ENCODE assay signal across 15 mouse cellular contexts in the genomic region with DNA sequence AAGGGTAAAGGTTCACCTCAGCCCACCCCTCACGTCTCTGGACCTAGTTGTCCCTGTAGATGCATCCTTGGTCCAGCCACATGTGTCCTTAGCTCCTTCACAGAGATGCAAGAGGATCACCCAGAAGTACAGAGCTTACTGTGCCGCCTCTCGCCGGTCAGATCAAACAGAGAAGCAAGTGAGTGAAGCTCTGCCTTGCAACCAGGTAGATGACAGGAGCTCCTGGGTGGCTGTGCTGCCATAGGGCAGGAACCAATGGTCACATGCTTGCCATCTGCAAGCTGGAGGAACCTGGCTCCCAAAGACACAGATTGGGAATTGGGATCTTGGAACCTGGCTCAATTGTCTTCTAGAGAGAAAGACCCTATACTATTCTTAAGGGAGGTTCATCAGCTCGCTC. TPM values are rescaled to one million over a fixed set of nuclear protein-coding genes. Genes with fewer than 3 reads are reported as not detected.
A peak's percentile ranks its signal among the peaks of the same experiment; 100 is the strongest.
DNase-seq lines count a peak whose midpoint lies in the region; ATAC-seq and TF ChIP-seq lines count a peak whose summit lies in the region.
"Had no signal": no experiment of that assay in that cellular context is flagged by ENCODE, and none has a peak within 500 bp of the region (broad histone marks: within the 10 kb centered on the region; RNA-seq: fewer than 3 reads in every experiment).

No protein-coding gene starts in this region.

- peak overlapping the region; percentile 82 for H3K4me2 ChIP-seq in hindbrain, embryonic 12.5 days (replicated peaks)
- no peak overlapping the region for H3K4me2 ChIP-seq in hindbrain, embryonic 11.5 days (replicated peaks; ENCODE audit: low read depth, low read length)
- peak overlapping the region; percentile 84 for H3K4me2 ChIP-seq in forebrain, postnatal 0 days (ENCODE audit: low read depth)
- H3K4me2 ChIP-seq in neural tube, embryonic 12.5 days (replicated peaks) = peak overlapping the region; percentile 89; the same call in 1 of the 2 replicates

- H3K4me3 ChIP-seq in hindbrain, embryonic 12.5 days = no peak overlapping the region
- no peak overlapping the region for H3K4me3 ChIP-seq in hindbrain, embryonic 11.5 days (ENCODE audit: low read depth, low read length)
- H3K4me3 ChIP-seq in forebrain, postnatal 0 days (ENCODE audit: low read depth, low read length) = peak overlapping the region; percentile 93; the same call in 1 of the 2 replicates
- no peak overlapping the region for H3K4me3 ChIP-seq in neural tube, embryonic 12.5 days
- H3K4me3 ChIP-seq: erythroblast, embryonic 14.5 days had no signal

- H3K9me3 ChIP-seq in hindbrain, embryonic 12.5 days (replicated peaks) = no peaks in the 10 kb centered on the region
- H3K9me3 ChIP-seq in hindbrain, embryonic 11.5 days (ENCODE audit: control insufficient read depth, low read length) = no peaks in the 10 kb centered on the region
- no peaks in the 10 kb centered on the region for H3K9me3 ChIP-seq in forebrain, postnatal 0 days (ENCODE audit: low read length)
- no peaks in the 10 kb centered on the region for H3K9me3 ChIP-seq in neural tube, embryonic 12.5 days
- H3K9me3 ChIP-seq: heart, embryonic 15.5 days; kidney, embryonic 15.5 days; midbrain, embryonic 12.5 days; stomach, embryonic 15.5 days had no signal

- no peak for ATAC-seq in hindbrain, embryonic 12.5 days (ENCODE audit: low FRiP score)
- no peak for ATAC-seq in hindbrain, embryonic 11.5 days (ENCODE audit: low FRiP score)
- no peak for ATAC-seq in forebrain, postnatal 0 days
- no peak for ATAC-seq in neural tube, embryonic 12.5 days (ENCODE audit: low FRiP score, low read depth)
- ATAC-seq in megakaryocyte, adult 5-6 weeks (ENCODE audit: poor library complexity, severe bottlenecking) = no peak

- 86% methylated on average over 5 of the region's 5 CpGs for WGBS in hindbrain, embryonic 12.5 days
- 82% methylated on average over 5 of the region's 5 CpGs for WGBS in hindbrain, embryonic 11.5 days
- 88% methylated on average over 5 of the region's 5 CpGs for WGBS in forebrain, postnatal 0 days
- 92% methylated on average over 5 of the region's 5 CpGs for WGBS in neural tube, embryonic 12.5 days

- no peaks in the 10 kb centered on the region for H3K36me3 ChIP-seq in hindbrain, embryonic 12.5 days
- H3K36me3 ChIP-seq in hindbrain, embryonic 11.5 days (ENCODE audit: control insufficient read depth, insufficient read depth, low read length) = no peaks in the 10 kb centered on the region
- H3K36me3 ChIP-seq in forebrain, postnatal 0 days (ENCODE audit: insufficient read depth) = no peaks in the 10 kb centered on the region
- H3K36me3 ChIP-seq in neural tube, embryonic 12.5 days = no peaks in the 10 kb centered on the region
- H3K36me3 ChIP-seq: heart, embryonic 15.5 days; kidney, embryonic 15.5 days; midbrain, embryonic 12.5 days; stomach, embryonic 15.5 days had no signal

- TF ChIP-seq CTCF in forebrain, postnatal 0 days (IDR thresholded peaks at IDR 0.05; ENCODE audit: low read depth) = no peak

- H3K9ac ChIP-seq in hindbrain, embryonic 12.5 days = no peak overlapping the region
- no peak overlapping the region for H3K9ac ChIP-seq in hindbrain, embryonic 11.5 days (ENCODE audit: low read depth, low read length)
- no peak overlapping the region for H3K9ac ChIP-seq in forebrain, postnatal 0 days
- no peak overlapping the region for H3K9ac ChIP-seq in neural tube, embryonic 12.5 days
- H3K9ac ChIP-seq: kidney, embryonic 15.5 days; stomach, embryonic 15.5 days had no signal

- H3K4me1 ChIP-seq in hindbrain, embryonic 12.5 days = peaks cover 9% of the 10 kb centered on the region
- no peaks in the 10 kb centered on the region for H3K4me1 ChIP-seq in hindbrain, embryonic 11.5 days (replicated peaks; ENCODE audit: control insufficient read depth, insufficient read depth, low read length)
- H3K4me1 ChIP-seq in forebrain, postnatal 0 days (ENCODE audit: insufficient read depth) = peaks cover 16% of the 10 kb centered on the region; the same call in 1 of the 2 replicates
- H3K4me1 ChIP-seq in neural tube, embryonic 12.5 days = peaks cover 3% of the 10 kb centered on the region

- no peak overlapping the region for H3K27ac ChIP-seq in hindbrain, embryonic 12.5 days
- H3K27ac ChIP-seq in hindbrain, embryonic 11.5 days (ENCODE audit: low read depth, low read length) = no peak overlapping the region
- no peak overlapping the region for H3K27ac ChIP-seq in forebrain, postnatal 0 days (ENCODE audit: low read depth, low read length)
- H3K27ac ChIP-seq in neural tube, embryonic 12.5 days = no peak overlapping the region
- H3K27ac ChIP-seq: heart, embryonic 15.5 days; kidney, embryonic 15.5 days; midbrain, embryonic 12.5 days; stomach, embryonic 15.5 days had no signal

- intact Hi-C loops in heart, postnatal 14 days (cut with DNase I) = loop anchor here (5.0 kb wide), 1 partner anchor 88 kb away; no protein-coding TSS in a partner anchor

- H3K27me3 ChIP-seq in hindbrain, embryonic 12.5 days = 0 out of 2 replicates have a peak, but pooled peaks cover 10% of the 10 kb centered on the region
- no peaks in the 10 kb centered on the region for H3K27me3 ChIP-seq in hindbrain, embryonic 11.5 days (ENCODE audit: control insufficient read depth, insufficient read depth, low read length)
- H3K27me3 ChIP-seq in forebrain, postnatal 0 days (ENCODE audit: insufficient read depth, low read length) = no peaks in the 10 kb centered on the region
- 0 out of 2 replicates have a peak, but pooled peaks cover 4% of the 10 kb centered on the region for H3K27me3 ChIP-seq in neural tube, embryonic 12.5 days (replicated peaks)

- no peak for DNase-seq in hindbrain, embryonic 11.5 days (ENCODE audit: low spot score)
- peak; percentile 77 for DNase-seq in cerebellum, adult 8-10 months
- DNase-seq in forebrain, postnatal 0 days = no peak
- no peak for DNase-seq in heart, postnatal 14 days
- DNase-seq in kidney, postnatal 14 days = no peak
- DNase-seq: adrenal gland, adult 2 months; lung, postnatal 14 days had no signal

RNA-seq across cellular contexts. Expression of a gene that starts 2.0 kb away (rescaled TPM):
- polyA plus RNA-seq in hindbrain, embryonic 12.5 days (2016; fragmentation: Nextera tagmentation; extraction: Ambion mirVana) = 23.6 and 27.5 TPM in 2 replicates
- 7.5 and 8.8 TPM in 2 replicates for polyA plus RNA-seq in hindbrain, embryonic 11.5 days (2014; fragmentation: Nextera tagmentation; extraction: Ambion mirVana)
- 111 and 153 TPM in 2 replicates for total RNA-seq in forebrain, postnatal 0 days (2014; rRNA removed)
- 47.5 and 54.8 TPM in 2 replicates for polyA plus RNA-seq in forebrain, postnatal 0 days (2015; fragmentation: Nextera tagmentation; extraction: Ambion mirVana)
- 27.1 and 28.1 TPM in 2 replicates for polyA plus RNA-seq in neural tube, embryonic 12.5 days (2016; fragmentation: Nextera tagmentation; extraction: Ambion mirVana)
- total RNA-seq in megakaryocyte, adult 5-6 weeks (2015) = 49.1 and 55.5 TPM in 2 replicates
- 67.2 and 70.6 TPM in 2 replicates for total RNA-seq in megakaryocyte, adult 5-6 weeks (2017)
- 1 to 10 TPM; 3.9 to 4.0 TPM for total RNA-seq in heart, postnatal 14 days (2021)

RNA-seq across cellular contexts. Expression of a gene that starts 23.5 kb away (rescaled TPM):
- polyA plus RNA-seq in hindbrain, embryonic 12.5 days (2016; fragmentation: Nextera tagmentation; extraction: Ambion mirVana) = 4.9 and 5.7 TPM in 2 replicates
- polyA plus RNA-seq in hindbrain, embryonic 11.5 days (2014; fragmentation: Nextera tagmentation; extraction: Ambion mirVana) = 4.3 and 4.7 TPM in 2 replicates
- 3.8 and 4.8 TPM in 2 replicates for total RNA-seq in forebrain, postnatal 0 days (2014; rRNA removed)
- polyA plus RNA-seq in forebrain, postnatal 0 days (2015; fragmentation: Nextera tagmentation; extraction: Ambion mirVana) = 0.47 and 0.86 TPM in 2 replicates
- polyA plus RNA-seq in neural tube, embryonic 12.5 days (2016; fragmentation: Nextera tagmentation; extraction: Ambion mirVana) = 6.0 and 6.7 TPM in 2 replicates
- total RNA-seq in megakaryocyte, adult 5-6 weeks (2015) = 0.76 and 0.96 TPM in 2 replicates
- 0.37 and 0.98 TPM in 2 replicates for total RNA-seq in megakaryocyte, adult 5-6 weeks (2017)
- total RNA-seq in heart, postnatal 14 days (2021) = 1 to 10 TPM; 5.5 to 5.7 TPM
- polyA plus RNA-seq: erythroblast, embryonic 14.5 days had no signal
